Mouse (Mus musculus): ENCODE results near the gene Pou1f1. TPM values are rescaled to one million over a fixed set of nuclear protein-coding genes. Genes with fewer than 3 reads are reported as not detected.

The Pou1f1 gene
- total RNA-seq (2014; rRNA removed): not detected in 2 replicates
- polyA plus RNA-seq (2015; fragmentation: Nextera tagmentation; extraction: Ambion mirVana): not detected in 2 replicates

- H3K36me3 ChIP-seq (ENCODE audit: insufficient read depth, low read length): no peaks in the 10 kb centered on the region
- DNase-seq (ENCODE audit: low spot score): no peak
- H3K27ac ChIP-seq: no peak within 1 kb of the TSS
- no peak within 1 kb of the TSS for H3K4me3 ChIP-seq (ENCODE audit: low read length)
- H3K4me2 ChIP-seq (ENCODE audit: low read depth, low read length): no peak within 1 kb of the TSS
- TF ChIP-seq CTCF (IDR thresholded peaks at IDR 0.05; ENCODE audit: low read depth): no peak
- H3K27me3 ChIP-seq (ENCODE audit: insufficient read depth, low read length): no peaks in the 10 kb centered on the region
- no peaks in the 10 kb centered on the region for H3K4me1 ChIP-seq (ENCODE audit: insufficient read depth, low read length)
- H3K9me3 ChIP-seq (ENCODE audit: low read length): no peaks in the 10 kb centered on the region
- no peak for ATAC-seq
- no peak within 1 kb of the TSS for H3K9ac ChIP-seq (replicated peaks; ENCODE audit: low read length)
- 81% methylated on average over 6 of the region's 6 CpGs for WGBS
These were observed at the start of gene Pou1f1 for GRCm38 (mm10) chr16:65520211-65520610. Pou1f1 (plus strand) TSS chr16:65520511.

GRCm38 (mm10) chr16:65470650-65471049 lies 49.7 kb upstream of the Pou1f1 start:
- Histone ChIP-seq H3K4me3 (ENCODE audit: low read length) (no peak overlapping the region), H3K4me2 (ENCODE audit: low read depth, low read length) (no peak overlapping the region), H3K9ac (replicated peaks; ENCODE audit: low read length) (no peak overlapping the region), H3K27me3 (ENCODE audit: insufficient read depth, low read length) (no peaks in the 10 kb centered on the region), H3K4me1 (ENCODE audit: insufficient read depth, low read length) (no peaks in the 10 kb centered on the region), H3K9me3 (ENCODE audit: low read length) (no peaks in the 10 kb centered on the region), H3K27ac (no peak overlapping the region), H3K36me3 (ENCODE audit: insufficient read depth, low read length) (no peaks in the 10 kb centered on the region)
- ATAC-seq (no peak), DNase-seq (ENCODE audit: low spot score) (no peak)
- 88% methylated on average over 4 of the region's 4 CpGs for WGBS
- TF ChIP-seq CTCF (IDR thresholded peaks at IDR 0.05; ENCODE audit: low read depth): no peak

- H3K36me3 ChIP-seq (ENCODE audit: insufficient read depth, low read length): no peaks in the 10 kb centered on the region
- no peaks in the 10 kb centered on the region for H3K27me3 ChIP-seq (ENCODE audit: insufficient read depth, low read length)
- no peak overlapping the region for H3K4me2 ChIP-seq (ENCODE audit: low read depth, low read length)
- no peaks in the 10 kb centered on the region for H3K9me3 ChIP-seq (ENCODE audit: low read length)
- TF ChIP-seq CTCF (IDR thresholded peaks at IDR 0.05; ENCODE audit: low read depth): peak; percentile 88
- 17% methylated on average over 5 of the region's 5 CpGs for WGBS
- no peaks in the 10 kb centered on the region for H3K4me1 ChIP-seq (ENCODE audit: insufficient read depth, low read length)
- ATAC-seq (0 out of 2 replicates have a peak, but pooled peaks have one; percentile 40), DNase-seq (ENCODE audit: low spot score) (peak; percentile 68)
- no peak overlapping the region for H3K27ac ChIP-seq
- H3K9ac ChIP-seq (replicated peaks; ENCODE audit: low read length): no peak overlapping the region
- H3K4me3 ChIP-seq (ENCODE audit: low read length): no peak overlapping the region
These were observed 47.8 kb upstream of the Pou1f1 start for GRCm38 (mm10) chr16:65472472-65473001.

GRCm38 (mm10) chr16:65485726-65486125 lies 34.6 kb upstream of the Pou1f1 start:
- H3K9ac ChIP-seq (replicated peaks; ENCODE audit: low read length): no peak overlapping the region
- no peaks in the 10 kb centered on the region for H3K27me3 ChIP-seq (ENCODE audit: insufficient read depth, low read length)
- 90% methylated on average over 6 of the region's 6 CpGs for WGBS
- H3K4me1 ChIP-seq (ENCODE audit: insufficient read depth, low read length): no peaks in the 10 kb centered on the region
- H3K27ac ChIP-seq: no peak overlapping the region
- TF ChIP-seq CTCF (IDR thresholded peaks at IDR 0.05; ENCODE audit: low read depth): no peak
- ATAC-seq (no peak), DNase-seq (ENCODE audit: low spot score) (no peak)
- H3K36me3 ChIP-seq (ENCODE audit: insufficient read depth, low read length): no peaks in the 10 kb centered on the region
- no peaks in the 10 kb centered on the region for H3K9me3 ChIP-seq (ENCODE audit: low read length)
- H3K4me2 ChIP-seq (ENCODE audit: low read depth, low read length): no peak overlapping the region
- H3K4me3 ChIP-seq (ENCODE audit: low read length): no peak overlapping the region

GRCm38 (mm10) chr16:65496030-65496429 lies 24.3 kb upstream of the Pou1f1 start:
- Histone ChIP-seq H3K4me2 (ENCODE audit: low read depth, low read length) (no peak overlapping the region), H3K4me1 (ENCODE audit: insufficient read depth, low read length) (no peaks in the 10 kb centered on the region), H3K9me3 (ENCODE audit: low read length) (no peaks in the 10 kb centered on the region), H3K27ac (no peak overlapping the region), H3K4me3 (ENCODE audit: low read length) (no peak overlapping the region), H3K27me3 (ENCODE audit: insufficient read depth, low read length) (no peaks in the 10 kb centered on the region), H3K9ac (replicated peaks; ENCODE audit: low read length) (no peak overlapping the region), H3K36me3 (ENCODE audit: insufficient read depth, low read length) (no peaks in the 10 kb centered on the region)
- 84% methylated on average over 5 of the region's 5 CpGs for WGBS
- ATAC-seq (no peak), DNase-seq (ENCODE audit: low spot score) (no peak)
- no peak for TF ChIP-seq CTCF (IDR thresholded peaks at IDR 0.05; ENCODE audit: low read depth)

- no peaks in the 10 kb centered on the region for H3K9me3 ChIP-seq (ENCODE audit: low read length)
These were observed 23.3 kb upstream of the Pou1f1 start for GRCm38 (mm10) chr16:65497049-65497448.

GRCm38 (mm10) chr16:65514223-65514622 lies 6.1 kb upstream of the Pou1f1 start:
- Histone ChIP-seq H3K27me3 (ENCODE audit: insufficient read depth, low read length) (no peaks in the 10 kb centered on the region), H3K27ac (no peak overlapping the region), H3K4me1 (ENCODE audit: insufficient read depth, low read length) (no peaks in the 10 kb centered on the region), H3K9me3 (ENCODE audit: low read length) (no peaks in the 10 kb centered on the region), H3K36me3 (ENCODE audit: insufficient read depth, low read length) (no peaks in the 10 kb centered on the region), H3K9ac (replicated peaks; ENCODE audit: low read length) (no peak overlapping the region), H3K4me3 (ENCODE audit: low read length) (no peak overlapping the region), H3K4me2 (ENCODE audit: low read depth, low read length) (no peak overlapping the region)
- DNase-seq (ENCODE audit: low spot score) (no peak), ATAC-seq (no peak)
- TF ChIP-seq CTCF (IDR thresholded peaks at IDR 0.05; ENCODE audit: low read depth): no peak
- 74% methylated on average over 7 of the region's 7 CpGs for WGBS

More at GRCm38 (mm10) chr16:65497049-65497448, 23.3 kb upstream of the Pou1f1 start:
- 39% methylated on average over 2 of the region's 2 CpGs for WGBS
- DNase-seq (ENCODE audit: low spot score) (peak; percentile 77), ATAC-seq (no peak)
- Histone ChIP-seq H3K27ac (no peak overlapping the region), H3K4me3 (ENCODE audit: low read length) (no peak overlapping the region), H3K27me3 (ENCODE audit: insufficient read depth, low read length) (no peaks in the 10 kb centered on the region), H3K9ac (replicated peaks; ENCODE audit: low read length) (no peak overlapping the region), H3K4me1 (ENCODE audit: insufficient read depth, low read length) (no peaks in the 10 kb centered on the region), H3K36me3 (ENCODE audit: insufficient read depth, low read length) (no peaks in the 10 kb centered on the region), H3K4me2 (ENCODE audit: low read depth, low read length) (no peak overlapping the region)
- peak; percentile 79 for TF ChIP-seq CTCF (IDR thresholded peaks at IDR 0.05; ENCODE audit: low read depth)
